Mouse (Mus musculus): ENCODE measurements at regions not wholly inside any gene's neighbourhood (a gene's known extent, or its start where the extent isn't known, plus 50 kb on each side); places are given as distances from the start of the nearest gene placed in this dataset.

DNA sequence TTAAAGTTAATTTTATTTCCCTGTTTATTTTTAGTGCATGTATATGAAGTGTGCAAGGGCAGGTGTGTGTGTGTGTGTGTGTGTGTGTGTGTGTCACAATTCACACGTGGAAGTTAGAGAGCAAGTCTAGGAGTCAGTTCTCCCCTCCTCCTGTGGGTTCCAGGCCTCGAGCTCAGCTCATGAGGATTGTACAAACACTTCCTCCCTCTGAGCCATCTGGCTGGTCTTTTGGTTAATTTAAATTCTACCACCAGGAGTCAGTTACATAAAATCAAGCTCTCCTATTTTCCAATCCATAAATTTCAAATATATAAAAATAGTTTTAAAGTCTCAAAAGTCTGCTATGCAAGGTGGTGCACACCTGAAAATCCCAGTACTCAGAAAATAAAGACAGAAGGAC is 73.3 kb upstream of the Hk2 start:
- TF ChIP-seq CTCF (IDR thresholded peaks at IDR 0.05): no peak
- Histone ChIP-seq H3K4me2 (ENCODE audit: low read depth, low read length, poor library complexity, severe bottlenecking) (no peak overlapping the region), H3K9me3 (ENCODE audit: low read length) (no peaks in the 10 kb centered on the region), H3K4me1 (ENCODE audit: insufficient read depth, low read length) (no peaks in the 10 kb centered on the region), H3K27ac (ENCODE audit: low read depth, low read length) (no peak overlapping the region), H3K9ac (replicated peaks; ENCODE audit: low read length, poor library complexity, severe bottlenecking) (no peak overlapping the region), H3K36me3 (ENCODE audit: insufficient read depth, low read length) (no peaks in the 10 kb centered on the region), H3K27me3 (ENCODE audit: insufficient read depth, low read length) (no peaks in the 10 kb centered on the region), H3K4me3 (ENCODE audit: low read depth, low read length) (no peak overlapping the region)
- WGBS: 59% methylated on average over 2 of the region's 2 CpGs
- ATAC-seq (ENCODE audit: low FRiP score) (no peak), DNase-seq (ENCODE audit: low spot score) (no peak)

DNA sequence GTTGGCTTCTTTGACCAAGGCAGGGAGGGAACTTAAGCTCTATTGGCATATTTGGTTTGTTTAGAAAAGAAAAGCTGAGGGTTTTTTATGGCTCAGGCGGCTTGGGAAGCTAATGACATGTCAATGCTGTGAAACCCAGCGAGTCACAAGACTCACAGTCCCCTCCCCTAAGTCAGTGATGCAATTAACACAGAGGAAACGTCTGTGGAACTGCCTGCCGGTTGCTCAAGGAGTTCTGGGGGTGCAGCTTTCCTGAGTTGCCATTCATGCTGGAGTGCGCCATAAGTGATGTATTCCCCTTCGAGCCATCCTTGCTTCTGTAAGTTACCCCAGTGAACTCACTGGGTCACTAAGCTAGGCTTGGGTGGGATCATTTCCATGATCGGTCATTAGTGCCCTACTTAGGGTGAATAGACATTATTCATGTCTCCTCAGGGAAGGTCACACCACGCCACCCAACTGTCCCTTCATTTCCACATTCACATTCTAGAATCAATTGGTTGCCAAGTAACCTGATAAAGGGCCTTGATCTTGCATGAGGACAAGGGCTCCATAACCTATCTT is 72.4 kb upstream of the Hk2 start:
- H3K9ac ChIP-seq (replicated peaks; ENCODE audit: low read length, poor library complexity, severe bottlenecking): no peak overlapping the region
- H3K36me3 ChIP-seq (ENCODE audit: insufficient read depth, low read length): no peaks in the 10 kb centered on the region
- no peak overlapping the region for H3K4me2 ChIP-seq (ENCODE audit: low read depth, low read length, poor library complexity, severe bottlenecking)
- H3K27ac ChIP-seq (ENCODE audit: low read depth, low read length): no peak overlapping the region
- H3K4me1 ChIP-seq (ENCODE audit: insufficient read depth, low read length): no peaks in the 10 kb centered on the region
- WGBS: 80% methylated on average over 8 of the region's 8 CpGs
- DNase-seq (ENCODE audit: low spot score) (no peak), ATAC-seq (ENCODE audit: low FRiP score) (no peak)
- no peaks in the 10 kb centered on the region for H3K9me3 ChIP-seq (ENCODE audit: low read length)
- no peaks in the 10 kb centered on the region for H3K27me3 ChIP-seq (ENCODE audit: insufficient read depth, low read length)
- TF ChIP-seq CTCF (IDR thresholded peaks at IDR 0.05): no peak
- H3K4me3 ChIP-seq (ENCODE audit: low read depth, low read length): no peak overlapping the region

DNA sequence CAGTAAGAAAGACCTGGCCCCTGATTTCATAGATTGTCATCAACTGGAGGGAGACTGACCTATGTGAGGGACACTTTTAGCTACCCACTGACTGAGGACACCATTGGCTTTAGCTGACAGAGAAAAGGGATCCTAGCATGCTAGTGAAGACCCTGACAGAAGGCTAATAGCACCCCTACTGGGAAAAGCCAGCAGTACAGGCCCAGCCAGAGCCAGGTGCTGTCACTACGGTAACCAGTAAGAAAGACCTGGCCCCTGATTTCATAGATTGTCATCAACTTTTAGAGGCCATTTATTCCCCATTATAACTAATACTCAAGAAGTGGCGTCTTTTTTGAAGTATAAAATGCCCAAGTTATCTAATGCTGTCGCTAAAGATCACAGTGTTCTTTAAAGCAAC is 70.2 kb upstream of the Hk2 start:
- Histone ChIP-seq H3K27me3 (ENCODE audit: insufficient read depth, low read length) (no peaks in the 10 kb centered on the region), H3K4me1 (ENCODE audit: insufficient read depth, low read length) (no peaks in the 10 kb centered on the region), H3K9ac (replicated peaks; ENCODE audit: low read length, poor library complexity, severe bottlenecking) (no peak overlapping the region), H3K36me3 (ENCODE audit: insufficient read depth, low read length) (no peaks in the 10 kb centered on the region), H3K9me3 (ENCODE audit: low read length) (no peaks in the 10 kb centered on the region), H3K27ac (ENCODE audit: low read depth, low read length) (no peak overlapping the region), H3K4me3 (ENCODE audit: low read depth, low read length) (no peak overlapping the region), H3K4me2 (ENCODE audit: low read depth, low read length, poor library complexity, severe bottlenecking) (no peak overlapping the region)
- ATAC-seq (ENCODE audit: low FRiP score): no peak
- 52% methylated on average over 3 of the region's 3 CpGs for WGBS
- DNase-seq (ENCODE audit: low spot score): peak; percentile 39
- peak; percentile 55 for TF ChIP-seq CTCF (IDR thresholded peaks at IDR 0.05)

DNA sequence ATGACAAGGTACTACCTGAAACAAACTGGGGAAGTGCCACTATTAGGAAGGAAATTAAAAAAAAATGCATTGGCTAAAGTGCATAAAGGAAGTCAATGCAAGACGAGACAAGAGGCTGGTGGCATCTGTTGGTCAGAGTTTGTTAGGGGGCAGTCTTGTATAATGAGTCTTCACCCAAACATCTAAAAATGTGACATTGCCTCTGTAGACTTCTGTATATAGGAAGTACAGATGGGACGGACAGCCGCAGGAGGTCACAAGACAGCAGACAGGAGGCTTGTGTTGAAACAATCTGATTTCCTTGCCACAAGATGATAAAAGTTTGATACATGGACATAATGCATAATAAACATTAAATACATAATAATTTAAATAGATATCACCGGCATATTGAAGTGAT is 69.6 kb upstream of the Hk2 start:
- WGBS: 84% methylated on average over 4 of the region's 4 CpGs
- ATAC-seq (ENCODE audit: low FRiP score) (no peak), DNase-seq (ENCODE audit: low spot score) (no peak)
- H3K27me3 ChIP-seq (ENCODE audit: insufficient read depth, low read length): no peaks in the 10 kb centered on the region
- H3K36me3 ChIP-seq (ENCODE audit: insufficient read depth, low read length): no peaks in the 10 kb centered on the region
- H3K4me2 ChIP-seq (ENCODE audit: low read depth, low read length, poor library complexity, severe bottlenecking): no peak overlapping the region
- no peak for TF ChIP-seq CTCF (IDR thresholded peaks at IDR 0.05)
- H3K27ac ChIP-seq (ENCODE audit: low read depth, low read length): no peak overlapping the region
- no peaks in the 10 kb centered on the region for H3K9me3 ChIP-seq (ENCODE audit: low read length)
- H3K4me3 ChIP-seq (ENCODE audit: low read depth, low read length): no peak overlapping the region
- no peaks in the 10 kb centered on the region for H3K4me1 ChIP-seq (ENCODE audit: insufficient read depth, low read length)
- no peak overlapping the region for H3K9ac ChIP-seq (replicated peaks; ENCODE audit: low read length, poor library complexity, severe bottlenecking)

DNA sequence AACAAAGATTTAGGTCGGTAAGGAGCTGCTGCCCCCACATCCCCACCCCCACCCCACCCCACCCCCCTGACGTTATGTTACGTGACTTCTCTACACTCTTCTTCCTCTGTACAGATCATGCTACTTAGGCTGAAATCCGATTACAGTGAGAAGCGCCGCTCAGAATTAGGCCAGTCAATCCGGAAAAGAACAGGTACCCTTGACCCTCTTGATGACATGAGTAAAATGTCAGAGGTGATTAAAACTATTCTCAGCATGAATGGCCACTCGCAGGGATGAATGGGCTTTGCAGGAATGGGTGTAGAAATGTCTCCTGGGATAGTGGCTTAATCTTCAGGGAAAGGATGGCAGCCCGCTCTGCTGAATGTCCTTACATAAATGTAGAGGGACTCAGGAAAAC is 63.0 kb upstream of the Hk2 start:
- ATAC-seq (ENCODE audit: low FRiP score): no peak

DNA sequence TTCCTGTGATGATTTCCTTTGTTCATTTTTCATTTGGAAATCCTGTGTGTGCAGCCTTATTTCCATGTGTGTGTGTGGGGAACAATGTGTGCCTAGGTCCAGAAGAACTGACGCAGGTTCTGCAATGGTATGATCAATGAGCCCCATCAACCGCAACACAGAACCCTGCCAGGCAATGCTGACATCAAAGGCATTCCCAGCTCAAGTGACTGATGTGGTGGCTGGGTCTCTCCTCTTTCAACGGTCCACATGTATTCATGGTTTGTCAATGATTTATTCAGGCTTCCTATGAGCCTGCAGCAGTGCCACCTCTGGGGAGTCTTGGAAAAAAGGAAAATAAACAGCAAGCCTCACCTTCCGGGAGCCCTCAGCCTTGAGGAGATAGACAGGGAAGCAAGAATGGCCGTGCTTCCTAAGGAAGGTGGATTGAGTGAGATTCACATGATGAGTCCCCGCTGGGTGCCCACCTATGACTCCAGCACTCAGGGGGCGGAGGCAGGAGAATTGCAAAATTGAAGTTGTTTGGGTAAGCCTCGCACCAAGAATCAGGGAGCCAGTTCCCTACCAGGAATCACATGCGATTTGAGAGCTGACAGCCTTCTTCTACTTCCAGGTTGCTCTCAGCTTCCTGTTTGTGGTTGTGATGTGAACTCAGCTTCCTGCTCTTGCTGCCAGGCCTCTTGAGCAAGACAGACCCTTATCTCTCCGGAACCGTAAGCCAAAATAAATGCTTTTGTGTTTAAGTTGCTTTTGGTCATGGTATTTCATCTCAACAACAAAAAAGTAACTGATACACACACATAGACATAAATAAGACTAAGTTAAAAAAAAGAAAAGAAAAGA is 61.2 kb upstream of the Hk2 start:
- Histone ChIP-seq H3K27me3 (ENCODE audit: insufficient read depth, low read length) (no peaks in the 10 kb centered on the region), H3K4me2 (ENCODE audit: low read depth, low read length, poor library complexity, severe bottlenecking) (no peak overlapping the region), H3K4me3 (ENCODE audit: low read depth, low read length) (no peak overlapping the region), H3K9me3 (ENCODE audit: low read length) (no peaks in the 10 kb centered on the region), H3K4me1 (ENCODE audit: insufficient read depth, low read length) (no peaks in the 10 kb centered on the region), H3K27ac (ENCODE audit: low read depth, low read length) (no peak overlapping the region), H3K9ac (replicated peaks; ENCODE audit: low read length, poor library complexity, severe bottlenecking) (no peak overlapping the region), H3K36me3 (ENCODE audit: insufficient read depth, low read length) (no peaks in the 10 kb centered on the region)
- TF ChIP-seq CTCF (IDR thresholded peaks at IDR 0.05): no peak
- DNase-seq (ENCODE audit: low spot score) (no peak), ATAC-seq (ENCODE audit: low FRiP score) (no peak)
- 77% methylated on average over 11 of the region's 11 CpGs for WGBS

More for the DNA sequence above, 63.0 kb upstream of the Hk2 start:
- H3K4me3 ChIP-seq (ENCODE audit: low read depth, low read length): no peak overlapping the region
- 51% methylated on average over 9 of the region's 9 CpGs for WGBS
- no peak for TF ChIP-seq CTCF (IDR thresholded peaks at IDR 0.05)
- no peak overlapping the region for H3K4me2 ChIP-seq (ENCODE audit: low read depth, low read length, poor library complexity, severe bottlenecking)
- H3K36me3 ChIP-seq (ENCODE audit: insufficient read depth, low read length): no peaks in the 10 kb centered on the region
- no peaks in the 10 kb centered on the region for H3K9me3 ChIP-seq (ENCODE audit: low read length)
- H3K27ac ChIP-seq (ENCODE audit: low read depth, low read length): no peak overlapping the region
- DNase-seq (ENCODE audit: low spot score): no peak
- H3K9ac ChIP-seq (replicated peaks; ENCODE audit: low read length, poor library complexity, severe bottlenecking): no peak overlapping the region
- no peaks in the 10 kb centered on the region for H3K4me1 ChIP-seq (ENCODE audit: insufficient read depth, low read length)
- no peaks in the 10 kb centered on the region for H3K27me3 ChIP-seq (ENCODE audit: insufficient read depth, low read length)

All from midbrain, postnatal 0 days (tissue).